Mouse (Mus musculus): Measurements from ENCODE around the gene Amz1. TPM values are rescaled to one million over a fixed set of nuclear protein-coding genes. Genes with fewer than 3 reads are reported as not detected.

Amz1 gene
- polyA plus RNA-seq, 1 experiment from 2014 or later = 1.8 TPM

DNA sequence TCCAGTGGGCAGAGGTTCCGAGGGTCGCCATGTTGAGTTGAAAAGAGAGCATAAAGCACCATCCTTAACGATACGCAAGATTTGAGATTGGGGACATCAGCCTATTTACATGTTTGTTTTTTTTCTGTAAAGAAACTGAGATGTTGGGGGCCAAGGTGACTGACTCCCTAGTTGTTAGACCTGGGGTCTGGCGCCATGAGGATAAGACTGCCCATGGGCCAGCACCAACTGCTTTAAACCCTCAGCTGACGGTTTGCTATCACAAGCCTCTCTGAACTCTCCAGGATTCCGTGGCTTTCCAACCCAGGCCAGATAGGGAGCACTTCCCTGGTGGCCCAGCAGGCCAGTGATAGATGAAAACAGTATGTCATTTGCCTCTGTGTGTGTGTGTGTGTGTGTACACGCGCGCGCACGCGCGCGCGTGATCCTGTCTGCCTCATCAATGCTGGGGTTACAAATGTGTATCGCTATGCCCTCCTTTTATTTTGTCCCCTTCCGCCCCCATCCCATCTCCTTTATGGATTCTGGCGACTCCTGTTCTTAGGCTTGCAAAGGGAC is 21.2 kb upstream of the Amz1 start:
- no peaks in the 10 kb centered on the region for H3K27me3 ChIP-seq
- H3K4me1 ChIP-seq = peaks cover 36% of the 10 kb centered on the region
- H3K4me3 ChIP-seq = peak overlapping the region; percentile 79
- H3K9ac ChIP-seq = no peak overlapping the region
- peaks cover 17% of the 10 kb centered on the region for H3K36me3 ChIP-seq
- ATAC-seq (ENCODE audit: low FRiP score) = no peak
- peak overlapping the region; percentile 83 for H3K4me2 ChIP-seq (replicated peaks)
- H3K9me3 ChIP-seq (replicated peaks) = no peaks in the 10 kb centered on the region
- peak overlapping the region; percentile 86 for H3K27ac ChIP-seq
- 64% methylated on average over 19 of the region's 19 CpGs for WGBS

DNA sequence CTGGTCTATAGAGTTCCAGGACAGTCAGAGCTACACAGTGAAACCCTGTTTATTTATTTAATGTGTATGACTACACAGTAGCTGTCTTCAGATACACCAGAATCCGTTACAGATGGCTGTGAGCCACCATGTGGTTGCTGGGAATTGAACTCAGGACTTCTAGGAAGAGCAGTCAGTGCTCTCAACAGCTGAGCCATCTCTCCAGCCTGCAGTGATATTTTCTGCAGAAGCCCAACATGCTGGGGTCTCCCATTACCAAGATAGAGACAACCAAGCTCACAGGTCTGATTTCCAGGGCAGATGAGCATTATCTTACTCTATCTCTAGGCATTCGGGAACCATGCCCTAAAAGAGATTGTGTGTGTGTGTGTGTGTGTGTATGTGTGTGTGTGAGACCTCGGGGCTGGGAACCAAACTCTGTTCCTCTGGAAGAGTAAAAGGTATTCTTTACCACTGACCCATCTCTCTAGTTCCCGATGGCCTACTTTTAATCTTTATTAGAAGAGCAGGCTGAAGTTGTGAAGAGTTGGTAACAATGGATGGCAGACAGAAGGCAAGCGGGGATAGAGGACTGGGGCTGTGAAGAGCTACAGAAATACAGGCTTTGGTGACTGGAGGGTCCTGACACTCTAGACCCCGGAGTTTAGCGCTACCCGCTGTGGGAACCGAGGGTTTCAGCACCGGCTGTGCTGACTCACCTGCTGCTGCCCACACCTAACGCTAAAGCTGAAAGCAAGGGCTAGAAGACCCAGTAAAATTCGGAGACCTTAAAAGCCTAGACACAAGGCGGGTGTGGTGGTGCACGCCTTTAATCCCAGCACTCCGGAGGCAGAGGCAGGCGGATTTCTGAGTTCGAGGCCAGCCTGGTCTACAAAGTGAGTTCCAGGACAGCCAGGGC is 20.2 kb upstream of the Amz1 start:
- Histone ChIP-seq H3K9ac (no peak overlapping the region), H3K9me3 (replicated peaks) (no peaks in the 10 kb centered on the region), H3K36me3 (peaks cover 22% of the 10 kb centered on the region), H3K27ac (peak overlapping the region; percentile 88; the same call in 1 of the 2 replicates), H3K4me1 (peaks cover 36% of the 10 kb centered on the region), H3K27me3 (no peaks in the 10 kb centered on the region), H3K4me2 (replicated peaks) (peak overlapping the region; percentile 73), H3K4me3 (peak overlapping the region; percentile 66)
- no peak for ATAC-seq (ENCODE audit: low FRiP score)
- WGBS = 41% methylated on average over 17 of the region's 17 CpGs

DNA sequence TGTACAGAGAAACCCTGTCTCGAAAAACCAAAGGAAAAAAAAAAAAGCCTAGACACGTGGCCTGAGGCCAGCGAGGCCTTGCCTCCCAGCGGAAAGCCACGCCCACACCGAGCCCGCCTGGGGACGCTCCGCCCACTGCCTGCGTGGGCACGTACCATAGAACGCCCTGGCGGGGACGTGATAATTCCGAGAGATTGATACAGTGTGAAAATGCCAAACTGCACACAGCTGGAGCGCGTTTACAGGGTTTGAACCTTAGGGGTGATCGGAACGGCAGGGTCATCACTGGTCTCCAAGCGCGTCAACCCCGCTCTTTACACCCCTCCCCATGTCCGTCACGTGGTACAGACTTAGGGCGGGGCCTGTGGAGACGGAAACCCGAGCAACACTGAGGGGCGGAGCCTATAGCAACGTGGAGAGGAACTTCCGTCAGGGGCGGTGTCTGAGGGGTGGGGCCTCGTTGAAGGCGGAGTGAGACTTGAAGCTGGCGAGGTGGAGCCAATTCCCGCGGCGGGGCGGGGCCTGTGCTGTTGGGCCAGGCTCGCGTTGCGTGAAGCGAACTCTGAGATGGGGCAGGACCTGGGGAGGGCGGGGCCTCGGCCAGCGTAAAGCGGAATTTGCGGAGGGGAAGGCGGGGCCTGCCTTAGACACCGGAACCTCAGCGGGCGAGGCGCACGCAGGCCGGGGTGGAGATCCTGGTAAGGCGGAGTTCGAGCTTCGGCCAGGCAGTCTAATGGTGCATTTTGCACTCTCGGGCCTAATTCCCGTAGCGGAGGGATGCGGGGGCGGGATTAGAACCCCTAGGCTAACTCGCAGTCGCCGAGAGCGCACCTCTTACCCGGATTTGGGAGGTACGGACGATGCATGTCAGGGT is 19.3 kb upstream of the Amz1 start, which contains the start of gene Brat1:
Gene Brat1, plus strand, starts transcription at position 634 of the 874 bp plus-strand sequence.
- Histone ChIP-seq H3K9me3 (replicated peaks) (no peaks in the 10 kb centered on the region), H3K27ac (peak within 1 kb of the TSS; percentile 88), H3K36me3 (peaks cover 19% of the 10 kb centered on the region; the same call in 1 of the 2 replicates), H3K27me3 (no peaks in the 10 kb centered on the region), H3K4me3 (peak within 1 kb of the TSS; percentile 66), H3K4me2 (replicated peaks) (peak within 1 kb of the TSS; percentile 73), H3K9ac (peak within 1 kb of the TSS; percentile 78), H3K4me1 (peaks cover 35% of the 10 kb centered on the region)
- WGBS = under 1% methylated on average over 69 of the region's 69 CpGs
- ATAC-seq (ENCODE audit: low FRiP score) = peak; percentile 94

DNA sequence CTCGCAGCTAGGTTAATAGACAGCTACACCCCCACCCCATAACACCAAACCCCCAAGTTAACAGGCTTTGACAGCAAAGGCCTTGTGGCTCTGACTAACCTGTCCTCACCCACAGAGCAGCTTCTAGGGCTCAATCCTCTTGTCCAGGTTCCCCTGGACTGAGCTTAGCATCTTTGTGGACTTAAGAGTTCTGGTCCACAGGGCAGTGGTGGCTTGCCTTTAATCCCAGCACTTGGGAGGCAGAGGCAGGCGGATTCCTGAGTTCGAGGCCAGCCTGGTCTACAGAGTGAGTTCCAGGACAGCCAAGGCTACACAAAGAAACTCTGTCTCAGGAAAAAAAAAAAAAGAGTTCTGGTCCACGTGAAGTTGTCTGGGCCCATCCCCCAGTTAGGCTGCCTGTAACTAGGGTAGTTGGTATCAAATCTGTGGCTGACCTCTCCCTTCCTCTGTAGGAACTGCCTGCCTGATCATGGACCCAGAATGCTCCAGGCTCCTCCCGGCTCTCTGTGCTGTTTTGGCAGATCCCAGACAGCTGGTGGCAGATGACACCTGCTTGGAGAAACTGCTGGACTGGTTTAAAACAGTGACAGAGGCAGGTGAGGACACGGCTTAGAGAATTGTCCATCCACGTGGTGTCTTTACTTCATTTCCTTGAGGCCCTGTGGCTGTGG is 18.3 kb upstream of the Amz1 start:
- WGBS = 62% methylated on average over 7 of the region's 7 CpGs
- ATAC-seq (ENCODE audit: low FRiP score) = no peak
- Histone ChIP-seq H3K4me2 (replicated peaks) (peak overlapping the region; percentile 73), H3K27me3 (no peaks in the 10 kb centered on the region), H3K9ac (peak overlapping the region; percentile 78), H3K27ac (peak overlapping the region; percentile 73; the same call in 1 of the 2 replicates), H3K36me3 (peaks cover 27% of the 10 kb centered on the region), H3K9me3 (replicated peaks) (no peaks in the 10 kb centered on the region), H3K4me1 (peaks cover 28% of the 10 kb centered on the region), H3K4me3 (peak overlapping the region; percentile 66)

DNA sequence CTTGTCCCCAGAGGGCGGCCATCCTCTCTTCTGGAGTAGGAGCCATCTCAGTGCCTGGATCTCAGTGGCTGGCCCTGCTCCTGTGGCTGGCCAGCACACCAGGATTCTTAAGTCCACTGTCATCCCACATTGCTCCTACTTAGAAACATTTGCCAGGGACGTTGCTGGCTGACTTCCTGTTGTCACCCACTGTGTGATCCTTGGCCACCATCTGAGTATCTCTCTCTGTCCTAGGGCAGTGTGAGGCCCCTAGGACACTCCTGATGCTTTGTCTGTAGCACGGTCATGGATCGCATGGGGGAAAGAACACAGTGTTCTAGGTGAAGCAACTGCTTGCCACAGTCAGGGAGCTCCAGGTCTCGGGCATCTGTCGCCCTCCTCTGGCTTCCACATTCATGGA is 13.6 kb upstream of the Amz1 start:
- H3K27me3 ChIP-seq = no peaks in the 10 kb centered on the region
- no peaks in the 10 kb centered on the region for H3K9me3 ChIP-seq (replicated peaks)
- no peak overlapping the region for H3K9ac ChIP-seq
- no peak overlapping the region for H3K4me3 ChIP-seq
- H3K4me1 ChIP-seq = peaks cover 10% of the 10 kb centered on the region
- no peak overlapping the region for H3K4me2 ChIP-seq (replicated peaks)
- WGBS = 94% methylated on average over 6 of the region's 6 CpGs
- H3K27ac ChIP-seq = no peak overlapping the region
- no peak for ATAC-seq (ENCODE audit: low FRiP score)
- H3K36me3 ChIP-seq = peaks cover 73% of the 10 kb centered on the region

DNA sequence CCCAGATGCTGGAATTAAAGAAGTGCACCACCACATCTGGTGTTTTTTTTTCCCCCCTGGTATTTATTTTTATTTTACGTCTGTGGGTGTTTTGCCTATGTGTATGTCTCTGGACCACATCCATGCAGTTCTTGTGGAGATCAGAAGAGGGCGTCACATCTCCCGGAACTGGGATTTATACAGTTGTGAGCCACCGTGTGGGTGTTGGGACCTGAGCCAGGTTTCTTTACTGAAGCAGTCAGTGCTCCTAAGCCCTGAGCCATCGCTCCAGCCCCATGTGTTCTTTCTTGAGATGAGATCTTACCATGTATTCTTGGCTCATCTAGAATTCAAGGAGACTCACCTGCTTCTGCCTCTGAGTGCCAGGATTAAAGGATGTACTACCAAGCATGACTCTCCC is 12.9 kb upstream of the Amz1 start:
- H3K4me2 ChIP-seq (replicated peaks) = no peak overlapping the region
- H3K4me1 ChIP-seq = peaks cover 3% of the 10 kb centered on the region; the same call in 1 of the 2 replicates
- peaks cover 80% of the 10 kb centered on the region for H3K36me3 ChIP-seq
- H3K9me3 ChIP-seq (replicated peaks) = no peaks in the 10 kb centered on the region
- no peak for ATAC-seq (ENCODE audit: low FRiP score)
- no peak overlapping the region for H3K4me3 ChIP-seq
- no peaks in the 10 kb centered on the region for H3K27me3 ChIP-seq
- 85% methylated on average over 5 of the region's 5 CpGs for WGBS
- H3K27ac ChIP-seq = no peak overlapping the region
- H3K9ac ChIP-seq = no peak overlapping the region

DNA sequence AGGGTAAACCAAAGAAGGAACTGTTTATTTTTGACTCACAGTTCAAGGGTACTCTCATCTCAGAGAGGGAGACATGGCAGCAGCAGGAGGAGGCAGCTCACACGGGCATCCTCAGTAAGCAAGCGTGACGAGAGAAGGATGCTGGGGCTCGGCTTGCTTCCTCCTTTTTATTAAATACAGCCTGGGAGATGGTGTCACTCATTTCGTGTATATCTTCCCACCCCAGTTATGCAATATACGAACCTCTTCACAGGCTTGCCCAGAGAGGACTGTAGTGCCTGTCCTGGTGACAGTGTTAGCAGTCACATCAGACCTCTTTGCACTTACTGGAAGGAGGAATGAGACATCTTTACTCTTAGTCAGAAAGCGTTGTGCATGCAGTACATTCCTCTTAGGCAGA is 3.2 kb upstream of the Amz1 start:
- no peaks in the 10 kb centered on the region for H3K27me3 ChIP-seq
- no peak overlapping the region for H3K9ac ChIP-seq
- H3K4me2 ChIP-seq (replicated peaks) = no peak overlapping the region
- WGBS = 82% methylated on average over 7 of the region's 7 CpGs
- no peak overlapping the region for H3K4me3 ChIP-seq
- ATAC-seq (ENCODE audit: low FRiP score) = no peak
- 0 out of 2 replicates have a peak, but pooled peaks cover 8% of the 10 kb centered on the region for H3K4me1 ChIP-seq
- H3K27ac ChIP-seq = no peak overlapping the region
- H3K9me3 ChIP-seq (replicated peaks) = no peaks in the 10 kb centered on the region
- H3K36me3 ChIP-seq = peaks cover 46% of the 10 kb centered on the region

DNA sequence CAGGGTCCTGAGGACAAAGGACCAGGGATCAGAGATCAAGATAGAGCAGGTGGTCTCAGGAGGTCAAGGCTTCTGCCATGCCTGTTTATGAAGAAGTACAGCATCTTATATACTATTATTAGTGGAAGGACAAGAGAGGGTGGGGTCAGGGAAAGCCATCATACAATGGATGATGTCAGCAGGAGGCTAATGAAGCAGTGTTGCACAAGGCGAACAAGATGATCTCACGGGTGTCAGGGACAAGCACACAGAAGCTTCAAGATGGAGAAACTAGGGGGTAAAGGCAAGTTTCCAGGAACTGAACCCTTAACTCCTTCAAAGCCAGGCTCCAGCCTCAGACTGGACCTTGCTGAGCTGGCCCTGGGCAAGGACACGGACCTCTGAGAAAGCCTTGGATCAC is 1.8 kb upstream of the Amz1 start:
- Histone ChIP-seq H3K27me3 (no peaks in the 10 kb centered on the region), H3K4me3 (no peak overlapping the region), H3K36me3 (peaks cover 32% of the 10 kb centered on the region), H3K27ac (no peak overlapping the region), H3K4me1 (peaks cover 15% of the 10 kb centered on the region), H3K9me3 (replicated peaks) (no peaks in the 10 kb centered on the region), H3K4me2 (replicated peaks) (no peak overlapping the region), H3K9ac (no peak overlapping the region)
- no peak for ATAC-seq (ENCODE audit: low FRiP score)
- 80% methylated on average over 3 of the region's 3 CpGs for WGBS

DNA sequence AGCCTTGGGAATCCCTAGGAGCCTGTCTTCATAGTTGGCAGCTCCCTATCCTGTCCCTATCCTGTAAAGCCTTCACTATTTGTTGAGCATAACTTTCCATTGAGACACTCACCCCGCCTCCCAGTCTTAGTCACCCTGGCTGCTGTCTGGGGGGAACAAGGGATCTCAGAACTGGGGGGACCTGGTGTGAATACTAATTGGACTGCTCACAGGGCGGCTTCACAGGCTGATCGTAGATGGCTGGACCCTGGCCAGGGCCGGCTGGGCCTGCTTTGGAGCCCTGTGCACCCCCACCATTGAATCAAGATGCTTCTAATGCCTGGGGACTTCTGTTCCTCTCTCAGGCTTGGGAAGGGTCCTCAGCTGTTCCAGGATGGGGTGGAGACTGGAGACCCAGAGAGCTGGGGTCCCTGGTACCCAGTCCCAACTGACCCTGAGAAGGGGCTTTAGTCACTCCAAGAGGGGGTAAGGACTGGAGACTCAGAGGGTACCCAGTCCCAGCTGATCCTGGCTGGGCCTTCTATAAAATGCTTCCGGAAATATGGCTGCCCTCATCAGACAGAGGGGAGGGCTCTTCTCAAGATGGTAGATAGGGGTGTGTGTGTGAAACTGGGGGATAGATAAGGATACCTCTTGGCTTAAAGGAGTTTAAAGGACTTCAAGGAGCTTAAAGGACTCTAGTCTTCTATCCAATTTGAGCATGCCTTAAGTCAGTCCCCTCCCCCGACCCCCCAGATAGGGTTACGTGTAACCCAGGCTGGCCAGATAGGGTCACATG is 2.3 kb downstream of the Amz1 start:
- H3K27me3 ChIP-seq = no peaks in the 10 kb centered on the region
- no peaks in the 10 kb centered on the region for H3K36me3 ChIP-seq
- 70% methylated on average over 7 of the region's 7 CpGs for WGBS
- peak overlapping the region; percentile 71 for H3K27ac ChIP-seq
- ATAC-seq (ENCODE audit: low FRiP score) = peak; percentile 84
- H3K4me3 ChIP-seq = no peak overlapping the region
- H3K9ac ChIP-seq = no peak overlapping the region
- H3K4me2 ChIP-seq (replicated peaks) = no peak overlapping the region
- H3K4me1 ChIP-seq = peaks cover 15% of the 10 kb centered on the region
- no peaks in the 10 kb centered on the region for H3K9me3 ChIP-seq (replicated peaks)

DNA sequence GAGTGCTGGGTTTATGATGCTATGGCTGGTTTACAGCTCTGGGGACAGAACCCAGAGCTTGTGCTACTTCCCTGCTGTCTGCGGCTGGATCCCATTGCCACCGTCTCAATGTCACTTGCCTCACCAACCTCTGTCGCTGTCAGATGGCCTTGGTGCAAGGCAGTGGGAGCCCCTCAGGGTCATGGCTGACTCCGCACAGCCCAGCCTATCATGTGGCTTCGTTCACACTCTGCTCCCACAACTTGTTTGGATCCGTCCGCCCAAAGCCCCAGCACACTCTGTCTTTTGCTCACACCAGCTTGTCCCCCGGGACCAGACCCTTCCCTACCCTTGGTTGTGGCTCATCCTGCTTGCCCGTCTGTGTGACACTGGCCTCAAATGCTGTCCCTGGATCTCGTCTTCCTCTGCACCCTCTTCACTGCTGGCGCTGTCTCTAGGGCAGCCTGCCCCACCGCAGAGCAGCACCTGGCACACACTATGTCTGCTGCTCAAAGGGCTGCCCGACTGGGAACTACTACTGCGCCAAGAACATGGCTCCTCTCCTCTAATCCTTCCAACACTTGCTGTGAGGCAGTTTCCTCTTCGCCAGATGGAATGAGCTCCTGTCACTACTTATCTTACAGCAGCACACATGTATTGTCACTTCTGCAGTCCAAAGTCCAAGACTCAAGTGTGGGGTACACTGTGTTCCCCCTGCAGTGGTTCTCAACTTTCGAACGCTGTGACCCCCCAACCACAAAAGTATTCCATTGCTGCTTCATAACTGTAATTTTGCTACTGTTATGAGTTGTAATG is 3.2 kb downstream of the Amz1 start:
- Histone ChIP-seq H3K9me3 (replicated peaks) (no peaks in the 10 kb centered on the region), H3K4me2 (replicated peaks) (no peak overlapping the region), H3K27ac (no peak overlapping the region), H3K36me3 (no peaks in the 10 kb centered on the region), H3K27me3 (no peaks in the 10 kb centered on the region), H3K9ac (no peak overlapping the region), H3K4me3 (no peak overlapping the region), H3K4me1 (peaks cover 15% of the 10 kb centered on the region)
- ATAC-seq (ENCODE audit: low FRiP score) = no peak
- 84% methylated on average over 17 of the region's 17 CpGs for WGBS
